Mouse (Mus musculus) spleen, adult 2 months (tissue): Measurements from ENCODE around the gene Gm14569.
A peak's percentile ranks its signal among the peaks of the same experiment; 100 is the strongest.

ENCODE experiments used
- CTCF ChIP-seq: fragments of 200-500 bp; IDR thresholded peaks from 2 replicates; pipeline ENCODE4 v1.5.1; 2011; ENCODE audit warnings: mild to moderate bottlenecking, inconsistent platforms; ENCODE audit not compliant: insufficient read depth, insufficient read length, insufficient replicate concordance; ENCODE audit errors: extremely low read depth
- POLR2A ChIP-seq: fragments of 200-500 bp; IDR thresholded peaks from 2 replicates; pipeline ENCODE4 v1.6.1; 2011; ENCODE audit warnings: low read depth, low read length, inconsistent platforms

GRCm38 (mm10) chrX:36402316-36402715 is 89.3 kb downstream of the Gm14569 start:
- TF ChIP-seq CTCF (peak; percentile 13; the same call in 1 of the 2 replicates), POLR2A (no peak)
